Mouse (Mus musculus) cerebellum, adult 2 months (tissue): ENCODE results near the gene Nxph3. TPM values are rescaled to one million over a fixed set of nuclear protein-coding genes. Genes with fewer than 3 reads are reported as not detected.

Source experiments
- DNase-seq, 2 experiments: peaks; one replicate each; pipeline ENCODE4 v3.0.0; 2021
- H3K27ac ChIP-seq: fragments of 200-500 bp; 2 replicates; pipeline ENCODE4 v1.5.1; 2012; ENCODE audit warnings: low read length, control low read depth, inconsistent platforms; ENCODE audit not compliant: insufficient read depth
- H3K27me3 ChIP-seq: fragments of 200-500 bp; 2 replicates; pipeline ENCODE4 v1.6.1; 2012; ENCODE audit warnings: inconsistent platforms, mild to moderate bottlenecking, low read length, moderate library complexity; ENCODE audit not compliant: control insufficient read depth, insufficient read depth
- H3K4me1 ChIP-seq: fragments of 200-500 bp; 2 replicates; pipeline ENCODE4 v1.6.1; 2011; ENCODE audit warnings: low read length; ENCODE audit not compliant: control insufficient read depth, insufficient read depth
- H3K4me3 ChIP-seq: fragments of 200-500 bp; replicated peaks from 2 replicates; pipeline ENCODE3; 2011; ENCODE audit warnings: mild to moderate bottlenecking, low read depth, low read length, control low read depth; ENCODE audit not compliant: insufficient read depth
- CTCF ChIP-seq: fragments of 200-500 bp; IDR thresholded peaks from 2 replicates; pipeline ENCODE4 v1.5.1; 2011; ENCODE audit warnings: low read depth, mild to moderate bottlenecking, control low read depth, low read length, moderate library complexity, borderline replicate concordance; ENCODE audit not compliant: insufficient read depth
- POLR2A ChIP-seq: fragments of 200-500 bp; IDR thresholded peaks from 2 replicates; pipeline ENCODE4 v1.6.1; 2011; ENCODE audit warnings: low read length, control low read depth, borderline replicate concordance; ENCODE audit not compliant: insufficient read depth
- WGBS: fragments of 180-500 bp; shearing (Covaris S2); methylation state at CpG from one replicate; pipeline ENCODE4 v1.1.7; 2018; 5-methylcytosine and 5-hydroxymethylcytosine counted together
- polyA plus RNA-seq: library from polyadenylated mRNA; depleted of rRNA; stranded (reverse); fragments of >200 nt; gene quantifications from 2 replicates; pipeline ENCODE4 v1.2.3, GENCODE M21; 2012; rRNA removed

Gene Nxph3
- polyA plus RNA-seq, 1 experiment: 19.9 TPM

DNA sequence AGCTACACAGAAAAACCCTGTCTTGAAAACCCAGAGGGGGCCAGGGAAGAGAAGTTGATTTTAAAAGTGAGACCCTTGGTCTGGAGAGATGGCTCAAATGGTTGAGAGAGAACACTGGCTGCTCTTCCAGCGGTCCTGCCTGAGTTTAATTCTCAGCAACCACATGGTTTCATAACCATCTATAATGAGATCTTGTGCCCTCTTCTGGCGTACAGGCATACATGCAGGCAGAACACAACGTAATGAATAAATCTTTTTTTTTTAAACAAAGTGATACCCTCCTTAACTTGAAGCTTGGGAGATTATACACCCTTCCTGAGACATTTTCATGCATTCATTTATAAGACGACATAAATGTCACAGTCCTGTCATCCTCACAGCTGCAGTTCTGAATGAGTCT, 34.9 kb downstream of the Nxph3 start:
- WGBS: 74% methylated on average over 4 of the region's 4 CpGs
- H3K4me1 ChIP-seq: peaks cover 3% of the 10 kb centered on the region; the same call in 1 of the 2 replicates
- H3K4me3 ChIP-seq: no peak overlapping the region
- DNase-seq: no peak
- TF ChIP-seq POLR2A (no peak), CTCF (no peak)
- no peaks in the 10 kb centered on the region for H3K27me3 ChIP-seq
- no peak overlapping the region for H3K27ac ChIP-seq

DNA sequence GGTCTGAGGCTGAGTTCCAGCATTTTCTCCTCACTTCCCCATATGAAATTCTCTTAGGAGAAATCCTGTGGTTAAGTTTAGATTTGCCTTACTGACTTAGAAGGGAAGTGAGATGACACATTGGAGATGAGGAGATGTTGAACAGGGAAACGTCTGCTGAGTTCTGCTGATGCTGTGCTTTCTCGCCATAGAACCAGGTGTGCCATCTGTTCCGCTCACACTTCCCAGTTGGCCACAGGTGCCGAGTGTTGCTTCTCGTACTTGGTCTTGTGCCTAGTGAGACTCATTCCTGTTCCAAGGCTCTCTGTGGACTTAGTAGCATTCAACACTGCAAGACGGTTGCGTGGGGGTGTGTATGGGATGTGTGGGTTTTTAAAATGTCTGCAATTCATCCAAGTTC, 38.0 kb downstream of the Nxph3 start:
- Histone ChIP-seq H3K4me1 (peaks cover 11% of the 10 kb centered on the region), H3K27ac (no peak overlapping the region), H3K4me3 (no peak overlapping the region), H3K27me3 (no peaks in the 10 kb centered on the region)
- TF ChIP-seq POLR2A (no peak), CTCF (no peak)
- WGBS: 8% methylated on average over 7 of the region's 7 CpGs
- peak; percentile 53 to 73 for DNase-seq

DNA sequence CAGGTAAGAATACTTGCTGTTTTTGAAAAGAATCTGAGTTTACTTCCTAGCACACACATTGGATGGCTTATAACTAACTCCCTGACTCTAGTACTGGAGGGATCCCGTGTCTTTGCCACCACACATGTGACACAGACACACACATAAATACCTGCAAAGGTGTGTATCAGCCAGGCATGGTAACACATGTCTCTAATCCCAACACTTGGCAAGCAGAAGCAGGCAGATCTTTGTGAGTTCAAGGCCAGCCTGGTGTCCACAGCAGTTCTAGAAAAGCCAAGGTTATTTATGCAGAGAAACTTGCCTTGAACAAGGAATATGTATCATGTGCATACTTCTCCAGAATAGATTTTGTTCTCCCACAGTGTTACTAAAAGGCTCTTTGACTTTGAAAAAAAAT, 40.9 kb downstream of the Nxph3 start:
- 89% methylated on average over 1 of the region's 1 CpGs for WGBS
- no peak for DNase-seq
- TF ChIP-seq CTCF: no peak
- no peak for TF ChIP-seq POLR2A
- Histone ChIP-seq H3K27me3 (no peaks in the 10 kb centered on the region), H3K4me1 (peaks cover 11% of the 10 kb centered on the region), H3K27ac (no peak overlapping the region), H3K4me3 (no peak overlapping the region)

DNA sequence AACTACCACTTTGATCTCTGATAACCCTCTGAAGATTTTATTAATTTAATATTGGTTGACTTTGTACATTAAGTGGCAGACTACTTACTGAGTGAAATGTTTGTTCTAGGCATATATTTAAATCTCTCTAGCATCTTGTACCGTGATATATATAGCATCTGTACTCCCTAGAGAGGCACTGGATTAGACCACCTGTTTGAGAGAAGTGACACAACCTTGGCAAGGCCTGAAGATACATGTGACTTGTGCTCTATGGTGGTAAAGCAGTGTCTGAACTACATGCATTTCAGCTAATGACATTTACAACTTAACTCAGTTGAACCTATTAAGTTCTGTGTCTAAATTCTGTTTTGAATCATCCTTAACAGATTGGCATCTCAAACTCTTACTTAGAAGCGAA, 41.4 kb downstream of the Nxph3 start:
- H3K4me3 ChIP-seq: no peak overlapping the region
- WGBS: 52% methylated on average over 2 of the region's 2 CpGs
- no peaks in the 10 kb centered on the region for H3K27me3 ChIP-seq
- peaks cover 11% of the 10 kb centered on the region for H3K4me1 ChIP-seq
- TF ChIP-seq POLR2A (no peak), CTCF (no peak)
- no peak for DNase-seq
- no peak overlapping the region for H3K27ac ChIP-seq

DNA sequence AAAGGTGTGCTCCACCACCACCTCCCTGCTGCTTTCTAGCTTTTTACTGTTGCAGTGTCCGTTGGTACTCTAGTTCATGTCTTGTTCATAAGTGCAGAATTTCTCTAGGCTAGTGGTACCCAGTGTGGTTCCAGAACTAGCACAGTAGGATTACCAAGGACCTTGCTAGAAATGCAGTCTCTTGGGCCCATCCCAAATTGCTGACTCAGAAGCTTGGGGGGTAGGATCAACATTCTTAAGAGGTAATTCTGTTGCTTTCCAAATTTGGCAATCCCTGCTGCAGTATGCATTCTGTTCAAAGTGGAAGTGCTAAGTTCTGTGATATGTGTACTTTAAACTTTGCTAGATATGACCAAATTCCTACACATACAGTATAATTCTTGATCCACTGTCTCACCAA, 46.6 kb downstream of the Nxph3 start:
- no peak for TF ChIP-seq CTCF
- no peak for TF ChIP-seq POLR2A
- Histone ChIP-seq H3K4me1 (peaks cover 7% of the 10 kb centered on the region; the same call in 1 of the 2 replicates), H3K27ac (no peak overlapping the region), H3K27me3 (no peaks in the 10 kb centered on the region), H3K4me3 (no peak overlapping the region)
- WGBS: 49% methylated on average over 1 of the region's 1 CpGs
- peak in 1 of 2 experiments; percentile 32 for DNase-seq

DNA sequence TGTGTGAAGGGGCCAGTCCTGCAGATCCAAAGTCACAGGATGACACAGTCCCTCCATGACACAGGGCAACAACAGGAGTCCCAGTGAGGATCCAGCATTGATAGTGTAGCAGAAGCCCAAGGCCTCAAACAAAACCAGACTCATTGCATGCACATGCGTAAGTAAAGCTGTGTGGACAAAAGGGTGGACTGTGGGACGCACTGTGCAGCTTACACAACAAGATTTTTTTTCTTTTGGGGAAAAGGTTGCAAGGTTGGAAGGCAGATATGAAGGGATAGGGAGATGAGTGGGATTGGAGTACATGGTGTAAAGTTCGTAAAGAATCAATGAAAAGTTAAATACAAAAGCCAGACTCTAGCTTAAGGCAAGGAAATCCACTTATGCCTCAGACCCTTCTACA, 52.2 kb downstream of the Nxph3 start:
- 95% methylated on average over 3 of the region's 3 CpGs for WGBS
- H3K4me3 ChIP-seq: no peak overlapping the region

DNA sequence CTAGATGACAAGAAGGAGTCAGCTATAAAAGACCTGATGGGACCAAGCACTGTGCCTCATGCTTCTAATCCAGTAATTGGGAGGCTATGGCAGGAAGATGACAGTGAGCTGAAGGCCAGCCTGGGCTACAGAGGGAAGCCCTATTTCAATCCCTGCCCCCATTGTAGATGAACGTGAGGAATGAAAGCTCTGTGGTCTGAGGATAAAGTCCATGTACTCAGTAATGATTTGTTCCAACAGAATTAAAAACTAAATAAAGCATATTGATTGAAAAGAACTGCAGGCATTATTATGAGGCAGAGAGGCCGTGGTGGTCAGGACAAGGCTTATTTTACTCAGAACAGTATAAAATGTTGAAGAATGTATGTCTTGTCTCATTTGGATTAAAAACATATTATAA, 53.5 kb downstream of the Nxph3 start:
- 77% methylated on average over 2 of the region's 2 CpGs for WGBS
- peaks cover 6% of the 10 kb centered on the region; the same call in 1 of the 2 replicates for H3K4me1 ChIP-seq
- no peak overlapping the region for H3K4me3 ChIP-seq
- H3K27me3 ChIP-seq: no peaks in the 10 kb centered on the region
- TF ChIP-seq CTCF (no peak), POLR2A (no peak)
- no peak for DNase-seq
- H3K27ac ChIP-seq: no peak overlapping the region

More for the DNA sequence above, 52.2 kb downstream of the Nxph3 start:
- TF ChIP-seq CTCF (no peak), POLR2A (no peak)
- no peaks in the 10 kb centered on the region for H3K27me3 ChIP-seq
- no peak overlapping the region for H3K27ac ChIP-seq
- no peak for DNase-seq
- H3K4me1 ChIP-seq: peaks cover 6% of the 10 kb centered on the region; the same call in 1 of the 2 replicates

Other genes starting within 250 kb of the Nxph3 start
- 68.5 and 68.9 TPM in 2 replicates for gene Kat7, start 204.3 kb downstream of the Nxph3 start, polyA plus RNA-seq
- gene Fam117a, start 177.6 kb downstream of the Nxph3 start, polyA plus RNA-seq: 14.3 and 17.4 TPM in 2 replicates
- 88.5 and 90.3 TPM in 2 replicates for gene Slc35b1, start 129.9 kb downstream of the Nxph3 start, polyA plus RNA-seq
- gene Spop, start 100.5 kb downstream of the Nxph3 start, polyA plus RNA-seq: 147 and 149 TPM in 2 replicates
- 4.5 and 6.4 TPM in 2 replicates for gene Ngfr, start 73.2 kb upstream of the Nxph3 start, polyA plus RNA-seq
- 241 and 253 TPM in 2 replicates for gene Phb, start 152.4 kb upstream of the Nxph3 start, polyA plus RNA-seq
- gene Zfp652, start 198.1 kb upstream of the Nxph3 start, polyA plus RNA-seq: 30.0 and 30.1 TPM in 2 replicates
- gene B130006D01Rik, start 209.0 kb upstream of the Nxph3 start, polyA plus RNA-seq: 0.69 and 0.70 TPM in 2 replicates